Mouse (Mus musculus): Measurements from ENCODE around the gene Hcrt.

GRCm38 (mm10) chr11:100724919-100725512, 37.7 kb downstream of the Hcrt start:
- TF ChIP-seq CTCF (IDR thresholded peaks at IDR 0.05; ENCODE audit: low read depth) (no peak), EP300 (IDR thresholded peaks at IDR 0.05; ENCODE audit: low read depth) (no peak)
